Mouse (Mus musculus): Measurements from ENCODE around the gene Tctex1d4.
A peak's percentile ranks its signal among the peaks of the same experiment; 100 is the strongest.

Gene Tctex1d4

GRCm38 (mm10) chr4:117138295-117139216, 12.0 kb downstream of the Tctex1d4 start:
- DNase-seq (ENCODE audit: low spot score in 2 of 2) = no peak

GRCm38 (mm10) chr4:117139217-117139612, 12.6 kb downstream of the Tctex1d4 start:
- DNase-seq (ENCODE audit: low spot score in 2 of 2) = no peak

- no peak for DNase-seq (ENCODE audit: low spot score in 2 of 2)
Observed at GRCm38 (mm10) chr4:117140613-117141012, 14.0 kb downstream of the Tctex1d4 start.

GRCm38 (mm10) chr4:117143023-117143422, 16.4 kb downstream of the Tctex1d4 start:
- DNase-seq (ENCODE audit: low spot score in 2 of 2) = no peak

- DNase-seq (ENCODE audit: low spot score in 2 of 2) = no peak
Observed at GRCm38 (mm10) chr4:117145248-117145647, 18.7 kb downstream of the Tctex1d4 start.

- DNase-seq (ENCODE audit: low spot score in 2 of 2) = peak; percentile 69 to 85
Observed at GRCm38 (mm10) chr4:117146176-117146575, 19.6 kb downstream of the Tctex1d4 start.

- no peak for DNase-seq (ENCODE audit: low spot score in 2 of 2)
Observed at GRCm38 (mm10) chr4:117148047-117148713, 21.6 kb downstream of the Tctex1d4 start.

GRCm38 (mm10) chr4:117148815-117149214, 22.2 kb downstream of the Tctex1d4 start:
- DNase-seq (ENCODE audit: low spot score in 2 of 2) = no peak

GRCm38 (mm10) chr4:117149291-117150211, 23.0 kb downstream of the Tctex1d4 start:
- DNase-seq (ENCODE audit: low spot score in 2 of 2) = no peak

GRCm38 (mm10) chr4:117150212-117150733, 23.7 kb downstream of the Tctex1d4 start:
- DNase-seq (ENCODE audit: low spot score in 2 of 2) = no peak

- DNase-seq (ENCODE audit: low spot score in 2 of 2) = no peak
Observed at GRCm38 (mm10) chr4:117151416-117151815, 24.8 kb downstream of the Tctex1d4 start.

- no peak for DNase-seq (ENCODE audit: low spot score in 2 of 2)
Observed at GRCm38 (mm10) chr4:117152714-117153113, 26.1 kb downstream of the Tctex1d4 start.

- DNase-seq (ENCODE audit: low spot score in 2 of 2) = no peak
Observed at GRCm38 (mm10) chr4:117155020-117155791, 28.6 kb downstream of the Tctex1d4 start.

- DNase-seq (ENCODE audit: low spot score in 2 of 2) = peak; percentile 61 to 79
Observed at GRCm38 (mm10) chr4:117155792-117156355, 29.3 kb downstream of the Tctex1d4 start, which contains the start of gene Rps8. Rps8 (minus strand) TSS chr4:117156243.

GRCm38 (mm10) chr4:117156372-117156771, 29.8 kb downstream of the Tctex1d4 start:
- DNase-seq (ENCODE audit: low spot score in 2 of 2) = no peak

- no peak for DNase-seq (ENCODE audit: low spot score in 2 of 2)
Observed at GRCm38 (mm10) chr4:117159666-117160065, 33.1 kb downstream of the Tctex1d4 start.

GRCm38 (mm10) chr4:117161183-117161582, 34.6 kb downstream of the Tctex1d4 start:
- DNase-seq (ENCODE audit: low spot score in 2 of 2) = no peak

- no peak for DNase-seq (ENCODE audit: low spot score in 2 of 2)
Observed at GRCm38 (mm10) chr4:117169936-117170335, 43.3 kb downstream of the Tctex1d4 start.

Data from cerebellum, postnatal 4 days (tissue).